Mouse (Mus musculus) lung, adult 2 months (tissue): Measurements from ENCODE around the gene Ramp1.

Source experiments
- CTCF ChIP-seq: fragments of 200-500 bp; IDR thresholded peaks from 2 replicates; pipeline ENCODE4 v1.5.1; 2011; ENCODE audit warnings: mild to moderate bottlenecking, low read length, control low read depth; ENCODE audit not compliant: insufficient read depth
- POLR2A ChIP-seq: fragments of 200-500 bp; IDR thresholded peaks from 2 replicates; pipeline ENCODE4 v1.6.1; 2011; ENCODE audit warnings: low read depth, mild to moderate bottlenecking, control low read depth, low read length, borderline replicate concordance; ENCODE audit errors: extremely low read depth

GRCm38 (mm10) chr1:91180174-91180565 lies 548 bp downstream of the Ramp1 start:
- TF ChIP-seq CTCF (no peak), POLR2A (no peak)
